Mouse (Mus musculus): Measurements from ENCODE around the gene Zfp62. TPM values are rescaled to one million over a fixed set of nuclear protein-coding genes. Genes with fewer than 3 reads are reported as not detected.
"Not testable (repeated sequence)": the region's sequence is repeated elsewhere in the genome, so short reads cannot be mapped to it uniquely, and the experiment has no call there.

Gene Zfp62
- polyA plus RNA-seq (2012; ENCODE audit: insufficient read depth, insufficient read length, missing spikeins) = 10.4 and 14.4 TPM in 2 replicates

DNA sequence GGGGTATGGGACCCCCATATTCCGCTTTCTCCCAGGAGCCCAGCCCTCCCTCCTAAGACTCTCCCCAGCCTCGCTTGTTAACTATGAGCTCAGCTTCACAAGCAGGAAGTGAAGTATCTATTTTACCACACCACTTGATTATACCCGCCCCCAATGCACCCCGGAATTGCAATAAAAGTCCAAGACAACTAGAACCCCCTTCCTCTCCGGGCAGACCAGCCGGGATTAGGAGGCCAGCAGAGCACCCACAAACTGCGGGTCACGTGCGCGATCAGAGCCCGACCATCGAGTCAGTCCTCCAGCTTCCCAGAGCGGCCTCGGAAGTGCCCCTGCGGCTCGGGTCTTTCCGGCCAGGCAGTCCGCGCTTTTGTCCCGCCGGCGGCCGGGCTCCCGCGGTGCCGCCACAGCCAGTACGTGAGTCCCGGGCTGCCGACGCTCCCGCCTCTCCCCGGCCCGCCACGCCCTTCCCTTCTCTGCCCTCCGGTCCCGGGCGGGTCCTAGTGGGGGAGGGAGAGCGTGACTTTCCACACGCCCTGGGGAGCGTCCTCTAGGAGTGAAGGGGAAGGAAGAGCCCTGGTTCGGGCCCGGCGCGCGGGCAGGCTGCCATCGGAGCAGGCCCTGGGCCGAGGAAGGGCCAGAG lies at the start of gene Zfp62:
Gene Zfp62, plus strand, starts transcription at position 164 of the 640 bp plus-strand sequence.
- Histone ChIP-seq H3K4me3 (ENCODE audit: insufficient read depth, low read depth, low read length) (peak within 1 kb of the TSS; percentile 89), H3K4me1 (ENCODE audit: control insufficient read depth, insufficient read depth, insufficient read length, low read length) (peaks cover 6% of the 10 kb centered on the region; the same call in 1 of the 2 replicates), H3K27ac (replicated peaks; ENCODE audit: low read depth, low read length) (peak within 1 kb of the TSS; percentile 100)

GRCm38 (mm10) chr11:49154077-49154476 lies 49.0 kb upstream of the Zfp62 start, which contains the start of gene Olfr1394:
Gene Olfr1394, plus strand, starts transcription at chr11:49154377.
- Histone ChIP-seq H3K27ac (replicated peaks; ENCODE audit: low read depth, low read length) (peak within 1 kb of the TSS; percentile 64), H3K4me3 (ENCODE audit: insufficient read depth, low read depth, low read length) (no peak within 1 kb of the TSS), H3K4me1 (ENCODE audit: control insufficient read depth, insufficient read depth, insufficient read length, low read length) (peaks cover 10% of the 10 kb centered on the region)

GRCm38 (mm10) chr11:49156821-49157814 lies 46.0 kb upstream of the Zfp62 start:
- H3K27ac ChIP-seq (replicated peaks; ENCODE audit: low read depth, low read length) = 0 out of 2 replicates have a peak overlapping the region, but pooled peaks have one; percentile 54
- H3K4me3 ChIP-seq (ENCODE audit: insufficient read depth, low read depth, low read length) = no peak overlapping the region
- H3K4me1 ChIP-seq (ENCODE audit: control insufficient read depth, insufficient read depth, insufficient read length, low read length) = peaks cover 10% of the 10 kb centered on the region

DNA sequence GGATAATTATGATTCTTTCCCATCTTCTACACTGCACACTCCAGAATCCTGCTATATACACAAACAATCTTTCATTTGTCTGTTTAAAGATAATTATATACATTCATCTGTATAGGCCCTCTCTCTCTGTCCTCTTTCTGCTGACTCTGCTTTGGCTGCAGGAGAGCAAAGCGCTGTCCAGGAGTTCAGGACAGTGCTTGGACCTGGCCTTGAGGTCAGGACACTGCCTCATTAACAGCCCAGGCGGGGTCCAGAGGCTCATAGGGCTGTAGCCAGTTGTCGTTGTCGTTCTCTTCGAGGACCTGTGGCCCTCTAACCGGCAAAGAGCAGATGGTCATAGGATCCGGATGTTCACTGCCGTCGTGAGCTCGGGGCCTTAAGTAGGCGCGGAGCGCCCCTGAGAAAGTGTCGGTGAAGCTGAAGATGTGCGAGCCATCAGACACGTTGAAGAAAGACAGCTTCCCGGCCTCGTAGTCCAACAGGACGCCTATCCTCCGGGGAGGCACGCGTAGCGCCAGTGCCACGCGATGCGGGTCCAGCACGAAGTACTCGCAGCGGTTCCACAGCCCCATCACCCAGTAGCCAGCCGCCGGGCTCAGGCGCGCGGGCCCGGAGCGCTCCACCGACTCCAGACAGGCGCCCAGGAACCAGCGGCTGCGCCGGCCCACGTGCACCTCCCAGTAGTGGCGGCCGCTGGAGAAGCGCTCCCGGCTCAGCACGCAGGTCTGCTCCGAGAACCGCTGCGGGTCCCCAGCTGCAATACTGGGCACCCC lies 34.1 kb upstream of the Zfp62 start:
- H3K4me3 ChIP-seq (ENCODE audit: insufficient read depth, low read depth, low read length) = 0 out of 2 replicates have a peak overlapping the region, but pooled peaks have one; percentile 13
- H3K4me1 ChIP-seq (ENCODE audit: control insufficient read depth, insufficient read depth, insufficient read length, low read length) = peaks cover 18% of the 10 kb centered on the region
- no peak overlapping the region for H3K27ac ChIP-seq (replicated peaks; ENCODE audit: low read depth, low read length)

DNA sequence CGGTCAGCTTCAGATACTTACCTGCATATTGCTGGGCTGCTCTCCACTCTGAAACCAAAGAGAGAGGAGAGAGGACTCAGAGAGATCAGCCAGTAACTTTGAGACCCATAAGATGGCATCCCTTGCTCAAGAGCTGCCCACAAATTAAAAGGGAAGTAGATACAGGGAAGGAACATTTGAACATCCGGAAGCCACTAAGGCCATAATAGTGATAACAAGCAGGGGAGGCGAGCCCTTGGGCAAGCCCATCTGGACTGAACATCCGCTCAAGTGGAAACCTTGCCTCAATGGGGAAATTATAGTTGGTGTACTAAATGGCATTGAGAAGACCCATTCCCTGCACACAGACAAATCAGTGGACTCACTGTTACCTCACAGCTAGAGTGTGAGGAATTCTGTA lies 32.5 kb upstream of the Zfp62 start:
- Histone ChIP-seq H3K4me3 (ENCODE audit: insufficient read depth, low read depth, low read length) (no peak overlapping the region), H3K4me1 (ENCODE audit: control insufficient read depth, insufficient read depth, insufficient read length, low read length) (peaks cover 26% of the 10 kb centered on the region), H3K27ac (replicated peaks; ENCODE audit: low read depth, low read length) (no peak overlapping the region)

- Histone ChIP-seq H3K4me3 (ENCODE audit: insufficient read depth, low read depth, low read length) (no peak overlapping the region), H3K27ac (replicated peaks; ENCODE audit: low read depth, low read length) (peak overlapping the region; percentile 64), H3K4me1 (ENCODE audit: control insufficient read depth, insufficient read depth, insufficient read length, low read length) (peaks cover 30% of the 10 kb centered on the region)
These were observed 27.7 kb upstream of the Zfp62 start for GRCm38 (mm10) chr11:49175345-49175744.

DNA sequence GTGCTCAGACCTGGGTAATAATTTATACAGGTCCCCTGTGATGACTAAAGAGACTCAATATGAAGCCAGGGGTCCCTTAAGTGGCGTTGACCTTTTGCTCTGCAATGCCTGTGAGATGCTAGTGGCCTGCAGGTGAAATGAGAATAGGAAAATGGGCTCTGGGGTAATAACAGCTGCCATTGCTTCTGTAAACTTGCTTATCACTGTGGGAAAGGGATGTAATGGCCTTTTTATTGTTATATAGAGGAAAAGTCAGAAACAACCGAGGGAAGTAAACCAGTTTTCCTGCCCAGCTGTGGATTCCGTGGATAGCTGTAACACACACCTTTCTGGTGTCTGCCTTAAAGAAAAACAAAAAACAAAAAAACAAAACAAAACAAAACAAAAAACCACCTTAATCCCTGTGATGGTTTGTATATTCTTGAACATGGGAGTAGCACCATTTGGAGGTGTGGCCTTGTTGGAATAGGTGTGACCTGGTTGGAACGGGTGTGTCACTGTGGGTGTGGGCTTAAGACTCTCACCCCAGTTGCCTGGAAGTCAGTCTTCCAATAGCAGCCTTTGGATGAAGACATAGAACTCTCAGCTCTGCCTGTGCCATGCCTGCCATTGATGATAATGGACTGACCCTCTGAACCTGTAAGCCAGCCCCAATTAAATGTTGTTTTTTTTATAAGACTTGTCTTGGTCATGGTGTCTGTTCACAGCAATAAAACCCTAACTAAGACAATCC lies 26.9 kb upstream of the Zfp62 start:
- peak overlapping the region; percentile 64; the same call in 1 of the 2 replicates for H3K27ac ChIP-seq (replicated peaks; ENCODE audit: low read depth, low read length)
- H3K4me1 ChIP-seq (ENCODE audit: control insufficient read depth, insufficient read depth, insufficient read length, low read length) = peaks cover 32% of the 10 kb centered on the region

GRCm38 (mm10) chr11:49183172-49183571 lies 19.9 kb upstream of the Zfp62 start:
- Histone ChIP-seq H3K4me1 (ENCODE audit: control insufficient read depth, insufficient read depth, insufficient read length, low read length) (peaks cover 7% of the 10 kb centered on the region), H3K27ac (replicated peaks; ENCODE audit: low read depth, low read length) (peak overlapping the region; percentile 99), H3K4me3 (ENCODE audit: insufficient read depth, low read depth, low read length) (0 out of 2 replicates have a peak overlapping the region, but pooled peaks have one; percentile 61)

More for the DNA sequence above, 26.9 kb upstream of the Zfp62 start:
- H3K4me3 ChIP-seq (ENCODE audit: insufficient read depth, low read depth, low read length) = not testable (repeated sequence)

DNA sequence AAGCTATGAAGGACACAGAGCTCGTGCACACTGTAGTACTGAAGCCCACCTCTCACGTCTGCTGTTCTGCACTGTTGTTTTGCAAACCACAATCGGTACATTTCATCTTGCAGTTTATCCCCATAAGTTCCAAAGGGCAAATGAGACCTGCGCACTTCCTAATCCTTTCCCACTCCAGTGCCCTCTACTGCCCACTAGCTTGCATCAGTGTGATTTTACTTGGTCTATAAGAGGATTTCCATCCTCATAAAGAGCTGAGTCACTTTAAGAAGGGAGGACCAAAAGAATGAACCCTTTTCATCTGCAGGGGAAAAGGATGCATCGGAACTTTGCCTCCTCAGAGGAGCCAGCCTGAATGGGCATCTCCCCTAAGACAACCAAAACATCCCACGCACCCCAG lies 16.6 kb upstream of the Zfp62 start:
- Histone ChIP-seq H3K4me1 (ENCODE audit: control insufficient read depth, insufficient read depth, insufficient read length, low read length) (peaks cover 2% of the 10 kb centered on the region; the same call in 1 of the 2 replicates), H3K27ac (replicated peaks; ENCODE audit: low read depth, low read length) (peak overlapping the region; percentile 99), H3K4me3 (ENCODE audit: insufficient read depth, low read depth, low read length) (peak overlapping the region; percentile 61)

- H3K4me3 ChIP-seq (ENCODE audit: insufficient read depth, low read depth, low read length) = peak within 1 kb of the TSS; percentile 61
- H3K4me1 ChIP-seq (ENCODE audit: control insufficient read depth, insufficient read depth, insufficient read length, low read length) = peaks cover 2% of the 10 kb centered on the region; the same call in 1 of the 2 replicates
- H3K27ac ChIP-seq (replicated peaks; ENCODE audit: low read depth, low read length) = peak within 1 kb of the TSS; percentile 99
These were observed 16.1 kb upstream of the Zfp62 start, which contains the start of gene Btnl9 for GRCm38 (mm10) chr11:49186955-49187488. Gene Btnl9, minus strand, starts transcription at chr11:49187159.

- H3K4me3 ChIP-seq (ENCODE audit: insufficient read depth, low read depth, low read length) = peak overlapping the region; percentile 61
These were observed 15.4 kb upstream of the Zfp62 start for GRCm38 (mm10) chr11:49187701-49188100.

DNA sequence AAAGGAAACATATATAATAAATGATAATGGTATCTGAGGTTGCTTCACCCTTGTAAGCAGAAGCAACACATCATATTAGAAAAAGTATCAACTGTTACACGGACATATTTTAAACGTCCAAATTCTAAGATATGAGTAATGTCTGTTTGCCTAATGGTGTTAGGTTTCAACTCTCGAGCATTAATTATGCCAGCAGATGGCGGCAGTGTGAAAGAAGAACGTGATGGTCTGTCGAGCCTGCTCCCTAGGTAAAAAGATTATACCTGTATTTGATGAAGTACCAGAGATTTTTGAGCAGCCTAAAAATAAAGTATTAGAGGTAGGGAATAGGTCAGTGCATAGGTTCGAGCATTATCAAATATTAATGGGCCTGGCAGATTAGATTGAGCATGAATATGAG lies 13.4 kb upstream of the Zfp62 start:
- Histone ChIP-seq H3K4me1 (ENCODE audit: control insufficient read depth, insufficient read depth, insufficient read length, low read length) (peaks cover 2% of the 10 kb centered on the region; the same call in 1 of the 2 replicates), H3K27ac (replicated peaks; ENCODE audit: low read depth, low read length) (no peak overlapping the region), H3K4me3 (ENCODE audit: insufficient read depth, low read depth, low read length) (no peak overlapping the region)

More at GRCm38 (mm10) chr11:49187701-49188100, 15.4 kb upstream of the Zfp62 start:
- H3K27ac ChIP-seq (replicated peaks; ENCODE audit: low read depth, low read length) = peak overlapping the region; percentile 99
- H3K4me1 ChIP-seq (ENCODE audit: control insufficient read depth, insufficient read depth, insufficient read length, low read length) = peaks cover 2% of the 10 kb centered on the region; the same call in 1 of the 2 replicates

GRCm38 (mm10) chr11:49191083-49191482 lies 12.0 kb upstream of the Zfp62 start:
- Histone ChIP-seq H3K27ac (replicated peaks; ENCODE audit: low read depth, low read length) (no peak overlapping the region), H3K4me3 (ENCODE audit: insufficient read depth, low read depth, low read length) (no peak overlapping the region), H3K4me1 (ENCODE audit: control insufficient read depth, insufficient read depth, insufficient read length, low read length) (peaks cover 2% of the 10 kb centered on the region; the same call in 1 of the 2 replicates)

Measured in brown adipose tissue, adult 24 weeks (tissue).